In the genomic region with DNA sequence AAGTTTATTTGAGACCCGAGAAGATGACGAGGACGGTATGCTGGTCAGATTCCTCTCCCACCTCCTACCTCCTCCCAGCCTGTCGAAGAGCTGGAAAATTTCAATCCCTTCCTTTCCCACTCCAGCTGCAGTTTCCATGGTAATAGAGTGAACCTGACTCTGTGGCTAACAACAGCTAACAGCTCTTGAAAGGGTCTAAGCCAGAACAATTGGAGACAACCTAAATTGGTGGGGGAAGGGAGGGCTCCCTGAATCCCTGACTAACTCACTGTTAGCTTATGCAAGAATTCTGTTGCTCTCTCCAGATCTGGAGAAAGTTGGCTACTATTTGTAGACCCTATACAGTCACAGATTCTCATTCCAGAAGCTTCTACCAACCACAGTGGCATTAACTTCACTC, we compare ENCODE assay signal across 10 mouse cellular contexts. TPM values are rescaled to one million over a fixed set of nuclear protein-coding genes. Genes with fewer than 3 reads are reported as not detected.
DNase-seq lines count a peak whose midpoint lies in the region; ATAC-seq lines count a peak whose summit lies in the region.
"Had no signal": no experiment of that assay in that cellular context is flagged by ENCODE, and none has a peak within 500 bp of the region (broad histone marks: within the 10 kb centered on the region; RNA-seq: fewer than 3 reads in every experiment).

No protein-coding gene starts in this region.

- no peaks in the 10 kb centered on the region for H3K36me3 ChIP-seq in kidney, embryonic 16.5 days (ENCODE audit: insufficient read depth, low read length)
- H3K36me3 ChIP-seq in kidney, embryonic 15.5 days: no peaks in the 10 kb centered on the region
- H3K36me3 ChIP-seq in embryonic facial prominence, embryonic 14.5 days (ENCODE audit: control insufficient read depth, insufficient read depth, low read length): no peaks in the 10 kb centered on the region
- H3K36me3 ChIP-seq in hindbrain, embryonic 16.5 days (ENCODE audit: control insufficient read depth, insufficient read depth, low read length): no peaks in the 10 kb centered on the region
- no peaks in the 10 kb centered on the region for H3K36me3 ChIP-seq in neural tube, embryonic 15.5 days

- H3K4me1 ChIP-seq in kidney, embryonic 16.5 days (ENCODE audit: insufficient read depth, low read length): peaks cover 8% of the 10 kb centered on the region; the same call in 1 of the 2 replicates
- peaks cover 9% of the 10 kb centered on the region; the same call in 1 of the 2 replicates for H3K4me1 ChIP-seq in kidney, embryonic 15.5 days
- peaks cover 9% of the 10 kb centered on the region; the same call in 1 of the 2 replicates for H3K4me1 ChIP-seq in embryonic facial prominence, embryonic 14.5 days (ENCODE audit: control insufficient read depth, insufficient read depth, low read length)
- H3K4me1 ChIP-seq in hindbrain, embryonic 16.5 days (ENCODE audit: control insufficient read depth, insufficient read depth, low read depth, low read length): peaks cover 2% of the 10 kb centered on the region; the same call in 1 of the 2 replicates
- H3K4me1 ChIP-seq in neural tube, embryonic 15.5 days: peaks cover 7% of the 10 kb centered on the region; the same call in 1 of the 2 replicates

- ATAC-seq in kidney, embryonic 16.5 days (ENCODE audit: low FRiP score, low TSS enrichment): 0 out of 2 replicates have a peak, but pooled peaks have one; percentile 46
- ATAC-seq in kidney, embryonic 15.5 days (replicated peaks; ENCODE audit: low FRiP score): no peak
- ATAC-seq in embryonic facial prominence, embryonic 14.5 days (ENCODE audit: low read depth): peak; percentile 84
- ATAC-seq in hindbrain, embryonic 16.5 days: peak; percentile 88
- peak; percentile 78 for ATAC-seq in neural tube, embryonic 15.5 days (ENCODE audit: low FRiP score)

- WGBS in kidney, embryonic 16.5 days: 21% methylated on average over 4 of the region's 4 CpGs
- WGBS in kidney, embryonic 15.5 days: 20% methylated on average over 4 of the region's 4 CpGs
- WGBS in embryonic facial prominence, embryonic 14.5 days: 28% methylated on average over 4 of the region's 4 CpGs
- WGBS in hindbrain, embryonic 16.5 days: 17% methylated on average over 4 of the region's 4 CpGs
- WGBS in neural tube, embryonic 15.5 days: 9% methylated on average over 4 of the region's 4 CpGs

- no peak overlapping the region for H3K4me2 ChIP-seq in kidney, embryonic 16.5 days (replicated peaks; ENCODE audit: low read depth, low read length)
- H3K4me2 ChIP-seq in kidney, embryonic 15.5 days: no peak overlapping the region
- H3K4me2 ChIP-seq in embryonic facial prominence, embryonic 14.5 days (ENCODE audit: low read depth, low read length): no peak overlapping the region
- H3K4me2 ChIP-seq in hindbrain, embryonic 16.5 days (ENCODE audit: low read length): no peak overlapping the region
- H3K4me2 ChIP-seq in neural tube, embryonic 15.5 days: no peak overlapping the region

- DNase-seq in embryonic facial prominence, embryonic 14.5 days (ENCODE audit: low spot score): peak; percentile 77
- DNase-seq in thymus, postnatal 25 days: no peak
- no peak for DNase-seq in thymus, postnatal 14 days
- no peak for DNase-seq in testis, postnatal 10 days (ENCODE audit: low spot score)
- DNase-seq: cerebellum, adult 11 months; lung, postnatal 10 days had no signal

- no peaks in the 10 kb centered on the region for H3K27me3 ChIP-seq in kidney, embryonic 16.5 days (ENCODE audit: insufficient read depth, low read length)
- H3K27me3 ChIP-seq in kidney, embryonic 15.5 days: no peaks in the 10 kb centered on the region
- H3K27me3 ChIP-seq in embryonic facial prominence, embryonic 14.5 days (replicated peaks; ENCODE audit: control insufficient read depth, insufficient read depth, low read length): no peaks in the 10 kb centered on the region
- no peaks in the 10 kb centered on the region for H3K27me3 ChIP-seq in hindbrain, embryonic 16.5 days (replicated peaks; ENCODE audit: control insufficient read depth, insufficient read depth, low read length)
- no peaks in the 10 kb centered on the region for H3K27me3 ChIP-seq in neural tube, embryonic 15.5 days (replicated peaks)

- H3K4me3 ChIP-seq in kidney, embryonic 16.5 days (ENCODE audit: low read length): no peak overlapping the region
- H3K4me3 ChIP-seq in kidney, embryonic 15.5 days (replicated peaks): no peak overlapping the region
- H3K4me3 ChIP-seq in embryonic facial prominence, embryonic 14.5 days (ENCODE audit: low read depth, low read length): no peak overlapping the region
- no peak overlapping the region for H3K4me3 ChIP-seq in hindbrain, embryonic 16.5 days (ENCODE audit: low read length)
- H3K4me3 ChIP-seq in neural tube, embryonic 15.5 days (replicated peaks): no peak overlapping the region

- no peaks in the 10 kb centered on the region for H3K9me3 ChIP-seq in kidney, embryonic 16.5 days (ENCODE audit: low read length)
- no peaks in the 10 kb centered on the region for H3K9me3 ChIP-seq in kidney, embryonic 15.5 days (replicated peaks)
- H3K9me3 ChIP-seq in embryonic facial prominence, embryonic 14.5 days (ENCODE audit: control insufficient read depth, low read length): no peaks in the 10 kb centered on the region
- H3K9me3 ChIP-seq in hindbrain, embryonic 16.5 days (ENCODE audit: control insufficient read depth, low read length): no peaks in the 10 kb centered on the region
- H3K9me3 ChIP-seq in neural tube, embryonic 15.5 days (replicated peaks): no peaks in the 10 kb centered on the region

- H3K27ac ChIP-seq in kidney, embryonic 16.5 days (ENCODE audit: low read length): no peak overlapping the region
- H3K27ac ChIP-seq in kidney, embryonic 15.5 days: no peak overlapping the region
- peak overlapping the region; percentile 76; the same call in 1 of the 2 replicates for H3K27ac ChIP-seq in embryonic facial prominence, embryonic 14.5 days (replicated peaks; ENCODE audit: low read depth, low read length)
- peak overlapping the region; percentile 34; the same call in 1 of the 2 replicates for H3K27ac ChIP-seq in hindbrain, embryonic 16.5 days (ENCODE audit: low read depth, low read length)
- peak overlapping the region; percentile 33; the same call in 1 of the 2 replicates for H3K27ac ChIP-seq in neural tube, embryonic 15.5 days (replicated peaks)

- H3K9ac ChIP-seq in kidney, embryonic 16.5 days (replicated peaks; ENCODE audit: low read length): no peak overlapping the region
- no peak overlapping the region for H3K9ac ChIP-seq in kidney, embryonic 15.5 days
- H3K9ac ChIP-seq in embryonic facial prominence, embryonic 14.5 days (ENCODE audit: low read depth, low read length): no peak overlapping the region
- no peak overlapping the region for H3K9ac ChIP-seq in hindbrain, embryonic 16.5 days (ENCODE audit: low read depth, low read length)
- H3K9ac ChIP-seq in neural tube, embryonic 15.5 days (replicated peaks): no peak overlapping the region

RNA-seq across cellular contexts. Expression of gene Usp29, which starts 23.1 kb away (rescaled TPM):
- polyA plus RNA-seq in kidney, embryonic 16.5 days (2015; fragmentation: Nextera tagmentation; extraction: Ambion mirVana): 5.2 and 6.5 TPM in 2 replicates
- polyA plus RNA-seq in kidney, embryonic 15.5 days (2015; fragmentation: Nextera tagmentation; extraction: Ambion mirVana): 5.1 and 7.3 TPM in 2 replicates
- 12.2 and 12.7 TPM in 2 replicates for polyA plus RNA-seq in embryonic facial prominence, embryonic 14.5 days (2014; fragmentation: Nextera tagmentation; extraction: Ambion mirVana)
- 26.8 and 31.3 TPM in 2 replicates for polyA plus RNA-seq in hindbrain, embryonic 16.5 days (2015; fragmentation: Nextera tagmentation; extraction: Ambion mirVana)
- polyA plus RNA-seq in neural tube, embryonic 15.5 days (2015; fragmentation: Nextera tagmentation; extraction: Ambion mirVana): 25.6 and 32.1 TPM in 2 replicates

RNA-seq across cellular contexts. Expression of gene Peg3, which starts 23.2 kb away (rescaled TPM):
- polyA plus RNA-seq in kidney, embryonic 16.5 days (2015; fragmentation: Nextera tagmentation; extraction: Ambion mirVana): 145 and 166 TPM in 2 replicates
- polyA plus RNA-seq in kidney, embryonic 15.5 days (2015; fragmentation: Nextera tagmentation; extraction: Ambion mirVana): 164 and 168 TPM in 2 replicates
- polyA plus RNA-seq in embryonic facial prominence, embryonic 14.5 days (2014; fragmentation: Nextera tagmentation; extraction: Ambion mirVana): 356 and 388 TPM in 2 replicates
- 97.5 and 111 TPM in 2 replicates for polyA plus RNA-seq in hindbrain, embryonic 16.5 days (2015; fragmentation: Nextera tagmentation; extraction: Ambion mirVana)
- 103 and 104 TPM in 2 replicates for polyA plus RNA-seq in neural tube, embryonic 15.5 days (2015; fragmentation: Nextera tagmentation; extraction: Ambion mirVana)

RNA-seq across cellular contexts. Expression of gene Zim1, which starts 57.2 kb away (rescaled TPM):
- polyA plus RNA-seq in kidney, embryonic 16.5 days (2015; fragmentation: Nextera tagmentation; extraction: Ambion mirVana): 3.1 and 3.8 TPM in 2 replicates
- polyA plus RNA-seq in kidney, embryonic 15.5 days (2015; fragmentation: Nextera tagmentation; extraction: Ambion mirVana): 4.0 TPM in 2 replicates
- polyA plus RNA-seq in embryonic facial prominence, embryonic 14.5 days (2014; fragmentation: Nextera tagmentation; extraction: Ambion mirVana): 24.4 and 34.6 TPM in 2 replicates
- 6.9 and 9.5 TPM in 2 replicates for polyA plus RNA-seq in hindbrain, embryonic 16.5 days (2015; fragmentation: Nextera tagmentation; extraction: Ambion mirVana)
- 5.7 and 7.2 TPM in 2 replicates for polyA plus RNA-seq in neural tube, embryonic 15.5 days (2015; fragmentation: Nextera tagmentation; extraction: Ambion mirVana)

Comparison
In these comparisons a context has a peak if more than half of its experiments do, and no peak if none do; other contexts are left out.
1. H3K27ac ChIP-seq: peak in embryonic facial prominence, embryonic 14.5 days (single experiment), hindbrain, embryonic 16.5 days (single experiment) and neural tube, embryonic 15.5 days (single experiment); none in kidney, embryonic 16.5 days (single experiment) and kidney, embryonic 15.5 days (single experiment).